Mouse (Mus musculus) intestine, embryonic 14.5 days (tissue): ENCODE data around the gene Mtmr11. TPM values are rescaled to one million over a fixed set of nuclear protein-coding genes. Genes with fewer than 3 reads are reported as not detected.

Source experiments
- ATAC-seq: fragments of 200-750 bp; cut with Nextera tagmentation; replicated peaks from 2 replicates; pipeline ENCODE4 v1.8.0; 2017; ENCODE audit warnings: low read depth, moderate number of reproducible peaks, moderate TSS enrichment, moderate library complexity; ENCODE audit not compliant: low FRiP score, low TSS enrichment
- DNase-seq: peaks from one replicate; pipeline ENCODE4 v3.0.0-alpha.2; 2018; ENCODE audit warnings: low spot score
- H3K27ac ChIP-seq: fragments of 300-500 bp; sonication (generic); 2 replicates; pipeline ENCODE4 v1.5.1; 2014; ENCODE audit warnings: low read depth, mild to moderate bottlenecking, control low read depth
- H3K27me3 ChIP-seq: fragments of 300-500 bp; sonication (generic); replicated peaks from 2 replicates; pipeline ENCODE4 v1.6.1; 2014; ENCODE audit warnings: low read length, control low read depth; ENCODE audit not compliant: control insufficient read depth, insufficient read depth
- H3K36me3 ChIP-seq: fragments of 300-500 bp; sonication (generic); 2 replicates; pipeline ENCODE4 v1.6.1; 2014; ENCODE audit warnings: low read length, control low read depth; ENCODE audit not compliant: control insufficient read depth, insufficient read depth
- H3K4me1 ChIP-seq: fragments of 300-500 bp; sonication (generic); replicated peaks from 2 replicates; pipeline ENCODE4 v1.6.1; 2014; ENCODE audit warnings: low read length, control low read depth, mixed read lengths; ENCODE audit not compliant: control insufficient read depth, insufficient read depth
- H3K4me2 ChIP-seq: fragments of 300-500 bp; sonication (generic); 2 replicates; pipeline ENCODE4 v1.6.1; 2014; ENCODE audit warnings: low read length
- H3K4me3 ChIP-seq: fragments of 300-500 bp; sonication (generic); 2 replicates; pipeline ENCODE4 v1.5.1; 2014; ENCODE audit warnings: low read depth, low read length, control low read depth, mixed read lengths
- H3K9ac ChIP-seq: fragments of 300-500 bp; sonication (generic); 2 replicates; pipeline ENCODE4 v1.6.1; 2014; ENCODE audit warnings: mild to moderate bottlenecking, low read length
- H3K9me3 ChIP-seq: fragments of 300-500 bp; sonication (generic); 2 replicates; pipeline ENCODE4 v1.6.1; 2016; ENCODE audit warnings: low read length, control low read depth; ENCODE audit not compliant: control insufficient read depth
- WGBS: fragments of 180-500 bp; shearing (Covaris S2); extraction: QIAGEN DNeasy Blood & Tissue Kit; methylation state at CpG from one replicate; pipeline ENCODE4 v1.1.7; 2014; 5-methylcytosine and 5-hydroxymethylcytosine counted together
- polyA plus RNA-seq: library from polyadenylated mRNA; unstranded; fragments of >200 nt; fragmentation: Nextera tagmentation; extraction: Ambion mirVana; gene quantifications from 2 replicates; pipeline ENCODE4 v1.2.1, GENCODE M21; 2014

Mtmr11 gene
- polyA plus RNA-seq, 1 experiment from 2014 or later = 28.8 TPM

GRCm38 (mm10) chr3:96135011-96135410, 26.8 kb upstream of the Mtmr11 start:
- no peak for DNase-seq

GRCm38 (mm10) chr3:96147950-96148349, 13.9 kb upstream of the Mtmr11 start:
- Histone ChIP-seq H3K27ac (no peak overlapping the region), H3K4me3 (no peak overlapping the region), H3K36me3 (peaks cover 54% of the 10 kb centered on the region), H3K4me1 (no peaks in the 10 kb centered on the region), H3K9ac (no peak overlapping the region), H3K4me2 (no peak overlapping the region), H3K27me3 (no peaks in the 10 kb centered on the region), H3K9me3 (no peaks in the 10 kb centered on the region)
- DNase-seq (no peak), ATAC-seq (0 out of 2 replicates have a peak, but pooled peaks have one; percentile 43)
- 23% methylated on average over 5 of the region's 5 CpGs for WGBS

More at GRCm38 (mm10) chr3:96135011-96135410, 26.8 kb upstream of the Mtmr11 start:
- H3K27me3 ChIP-seq = no peaks in the 10 kb centered on the region
- no peak overlapping the region for H3K27ac ChIP-seq
- H3K9me3 ChIP-seq = no peaks in the 10 kb centered on the region
- no peak overlapping the region for H3K4me2 ChIP-seq
- ATAC-seq = no peak
- WGBS = 79% methylated on average over 3 of the region's 3 CpGs
- H3K4me3 ChIP-seq = no peak overlapping the region
- H3K4me1 ChIP-seq = 0 out of 2 replicates have a peak, but pooled peaks cover 5% of the 10 kb centered on the region
- peaks cover 26% of the 10 kb centered on the region for H3K36me3 ChIP-seq
- no peak overlapping the region for H3K9ac ChIP-seq

- DNase-seq = peak; percentile 6
- no peak overlapping the region for H3K4me2 ChIP-seq
- H3K27me3 ChIP-seq = no peaks in the 10 kb centered on the region
- no peak for ATAC-seq
- no peaks in the 10 kb centered on the region for H3K9me3 ChIP-seq
- 87% methylated on average over 7 of the region's 7 CpGs for WGBS
- no peak overlapping the region for H3K27ac ChIP-seq
- no peak overlapping the region for H3K4me3 ChIP-seq
- peaks cover 69% of the 10 kb centered on the region for H3K36me3 ChIP-seq
- no peaks in the 10 kb centered on the region for H3K4me1 ChIP-seq
- H3K9ac ChIP-seq = no peak overlapping the region
Observed at GRCm38 (mm10) chr3:96151836-96152235, 10.0 kb upstream of the Mtmr11 start.

- H3K4me1 ChIP-seq = no peaks in the 10 kb centered on the region
- ATAC-seq (no peak), DNase-seq (peak; percentile 4)
- H3K4me2 ChIP-seq = no peak overlapping the region
- H3K36me3 ChIP-seq = peaks cover 74% of the 10 kb centered on the region
- no peak overlapping the region for H3K27ac ChIP-seq
- no peak overlapping the region for H3K9ac ChIP-seq
- WGBS = 87% methylated on average over 5 of the region's 5 CpGs
- no peaks in the 10 kb centered on the region for H3K27me3 ChIP-seq
- no peak overlapping the region for H3K4me3 ChIP-seq
- no peaks in the 10 kb centered on the region for H3K9me3 ChIP-seq
Observed at GRCm38 (mm10) chr3:96152611-96153010, 9.2 kb upstream of the Mtmr11 start.

- ATAC-seq (no peak), DNase-seq (peak; percentile 32)
- Histone ChIP-seq H3K27ac (no peak overlapping the region), H3K9ac (no peak overlapping the region), H3K9me3 (no peaks in the 10 kb centered on the region), H3K4me1 (peaks cover 8% of the 10 kb centered on the region), H3K4me3 (no peak overlapping the region), H3K27me3 (no peaks in the 10 kb centered on the region), H3K36me3 (peaks cover 68% of the 10 kb centered on the region), H3K4me2 (no peak overlapping the region)
- 83% methylated on average over 8 of the region's 8 CpGs for WGBS
Observed at GRCm38 (mm10) chr3:96155501-96155900, 6.3 kb upstream of the Mtmr11 start.

GRCm38 (mm10) chr3:96159820-96160219, 2.0 kb upstream of the Mtmr11 start:
- Histone ChIP-seq H3K27ac (peak overlapping the region; percentile 87), H3K4me3 (no peak overlapping the region), H3K4me2 (peak overlapping the region; percentile 96), H3K27me3 (no peaks in the 10 kb centered on the region), H3K4me1 (peaks cover 23% of the 10 kb centered on the region), H3K36me3 (peaks cover 26% of the 10 kb centered on the region), H3K9ac (no peak overlapping the region), H3K9me3 (no peaks in the 10 kb centered on the region)
- no peak for DNase-seq
- no peak for ATAC-seq
- 65% methylated on average over 4 of the region's 4 CpGs for WGBS

- Histone ChIP-seq H3K4me1 (peaks cover 23% of the 10 kb centered on the region), H3K4me3 (0 out of 2 replicates have a peak overlapping the region, but pooled peaks have one; percentile 65), H3K27me3 (no peaks in the 10 kb centered on the region), H3K9me3 (no peaks in the 10 kb centered on the region), H3K36me3 (peaks cover 25% of the 10 kb centered on the region), H3K4me2 (peak overlapping the region; percentile 96), H3K27ac (peak overlapping the region; percentile 87), H3K9ac (peak overlapping the region; percentile 0)
- WGBS = 36% methylated on average over 4 of the region's 4 CpGs
- DNase-seq (peak; percentile 63), ATAC-seq (peak; percentile 61)
Observed at GRCm38 (mm10) chr3:96160222-96160802, 1.5 kb upstream of the Mtmr11 start.

- peaks cover 23% of the 10 kb centered on the region for H3K4me1 ChIP-seq
- peak overlapping the region; percentile 96 for H3K4me2 ChIP-seq
- no peaks in the 10 kb centered on the region for H3K27me3 ChIP-seq
- H3K36me3 ChIP-seq = peaks cover 18% of the 10 kb centered on the region; the same call in 1 of the 2 replicates
- DNase-seq (peak; percentile 79), ATAC-seq (peak; percentile 68)
- WGBS = 2% methylated on average over 12 of the region's 12 CpGs
- H3K9ac ChIP-seq = peak overlapping the region; percentile 65
- peak overlapping the region; percentile 87 for H3K27ac ChIP-seq
- H3K9me3 ChIP-seq = no peaks in the 10 kb centered on the region
- peak overlapping the region; percentile 65 for H3K4me3 ChIP-seq
Observed at GRCm38 (mm10) chr3:96160803-96161516, 844 bp upstream of the Mtmr11 start.
